Mouse (Mus musculus) CD8-positive naive resting alpha-beta T cell, adult 57 days (primary cell): Measurements from ENCODE around the gene Gm11562. TPM values are rescaled to one million over a fixed set of nuclear protein-coding genes. Genes with fewer than 3 reads are reported as not detected.

Experiments
- total RNA-seq: library from RNA; stranded (reverse); gene quantifications from one replicate; pipeline ENCODE4 v1.2.4, GENCODE M21; 2023

The Gm11562 gene
- not detected for total RNA-seq

DNA sequence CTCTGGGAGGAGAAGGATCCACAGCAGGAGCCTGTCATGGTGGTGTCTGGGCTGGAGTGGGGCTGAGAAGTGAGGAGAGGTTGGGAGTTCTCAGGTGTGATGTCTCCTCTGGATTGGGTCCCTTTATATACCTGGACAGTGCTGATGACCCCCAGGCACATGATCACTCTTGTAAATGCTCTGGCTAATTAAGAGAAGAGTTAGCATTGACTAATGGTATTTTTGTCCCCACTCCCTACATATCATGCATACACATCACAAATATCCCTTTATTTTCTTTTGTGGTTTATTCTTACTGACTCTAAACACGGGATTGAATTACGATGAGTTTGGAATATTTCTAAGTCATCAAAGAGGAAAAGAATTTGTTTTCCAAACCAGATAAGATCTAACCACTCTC is at the start of gene Gm11562:
Gm11562 (minus strand) TSS at position 101 of the 400 bp plus-strand sequence.

DNA sequence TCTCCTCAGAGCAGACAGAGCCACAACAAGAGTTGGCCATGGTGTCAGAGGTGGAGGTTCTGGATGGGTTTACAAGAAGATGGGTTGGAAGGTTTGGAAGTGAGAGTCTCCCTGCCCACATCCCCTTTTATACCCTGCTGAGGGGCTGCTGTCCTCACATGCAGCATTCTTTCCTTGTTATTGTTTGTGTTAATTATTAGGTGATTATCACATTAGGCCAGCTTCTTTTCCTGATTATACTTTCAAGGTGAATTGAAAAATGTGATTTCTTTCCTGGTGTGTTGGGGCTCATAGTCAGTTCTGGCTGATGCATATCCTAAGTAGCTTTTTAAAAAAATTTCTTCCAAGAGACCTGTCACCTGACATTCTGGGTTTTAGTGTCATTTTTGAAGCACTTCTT is 45.6 kb upstream of the Gm11562 start, which contains the start of gene Krtap4-6:
Krtap4-6 (minus strand) TSS at position 101 of the 400 bp plus-strand sequence.

DNA sequence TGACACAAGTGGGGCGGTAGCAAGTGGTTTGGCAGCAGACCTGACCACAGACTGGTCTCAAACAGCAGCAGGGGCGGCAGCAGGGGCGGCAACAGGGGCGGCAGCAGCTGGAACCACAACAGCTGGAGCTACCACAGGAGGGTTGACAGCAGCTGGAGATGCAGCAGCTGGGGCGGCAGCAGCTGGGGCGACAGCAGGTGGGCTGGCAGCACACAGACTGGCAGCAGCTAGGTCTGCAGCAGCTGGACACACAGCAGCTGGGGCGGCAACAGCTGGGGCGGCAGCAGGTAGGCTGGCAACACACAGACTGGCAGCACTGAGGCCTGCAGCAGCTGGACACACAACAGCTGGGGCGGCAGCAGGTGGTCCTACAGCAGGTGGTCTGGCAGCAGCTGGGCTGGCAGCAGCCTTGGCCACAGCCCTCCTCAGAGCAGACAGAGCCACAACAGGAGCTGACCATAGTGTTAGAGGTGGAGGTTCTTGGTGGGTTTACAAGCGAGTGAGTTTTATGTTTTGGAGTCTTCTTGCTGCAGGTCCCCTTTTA is 38.3 kb upstream of the Gm11562 start, which contains the start of gene Gm11563:
Gm11563 (minus strand) TSS at position 494 of the 544 bp plus-strand sequence.

DNA sequence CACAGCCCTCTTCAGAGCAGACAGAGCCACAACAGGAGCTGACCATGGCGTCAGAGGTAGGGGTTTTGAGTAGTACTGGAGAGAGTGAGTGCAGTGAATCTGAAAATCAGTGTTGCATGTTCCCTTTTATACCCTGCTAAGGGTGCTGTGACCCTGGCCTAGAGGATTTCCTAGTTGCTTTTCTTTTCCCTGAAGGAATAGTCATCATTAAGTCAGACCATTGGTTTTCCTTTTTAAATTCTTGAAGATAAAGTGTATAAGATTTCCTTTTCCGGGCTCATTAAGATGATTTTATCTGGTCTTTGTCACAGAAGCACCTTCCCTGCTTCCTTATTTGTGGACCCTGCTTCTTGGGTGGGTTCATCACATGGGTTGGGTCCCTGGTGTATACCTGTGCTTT is 29.9 kb upstream of the Gm11562 start, which contains the start of gene Gm11555:
Gm11555 (minus strand) TSS at position 101 of the 400 bp plus-strand sequence.

DNA sequence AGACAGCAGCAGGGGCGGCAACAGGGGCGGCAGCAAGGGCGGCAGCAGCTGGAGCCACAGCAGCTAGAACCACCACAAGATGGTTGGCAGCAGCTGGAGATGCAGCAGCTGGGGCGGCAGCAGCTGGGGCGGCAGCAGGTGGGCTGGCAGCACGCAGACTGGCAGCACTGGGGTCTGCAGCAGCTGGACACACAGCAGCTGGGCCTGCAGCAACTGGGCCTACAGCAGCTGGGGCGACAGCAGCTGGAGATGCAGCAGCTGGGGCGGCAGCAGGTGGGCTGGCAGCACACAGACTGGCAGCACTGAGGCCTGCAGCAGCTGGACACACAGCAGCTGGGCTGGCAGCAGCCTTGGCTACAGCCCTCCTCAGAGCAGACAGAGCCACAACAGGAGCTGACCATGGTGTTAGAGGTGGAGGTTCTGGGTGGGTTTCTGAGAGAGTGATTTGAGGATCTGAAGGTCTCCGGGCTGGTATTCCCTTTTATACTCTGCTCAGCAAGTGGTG is 23.5 kb upstream of the Gm11562 start, which contains the start of gene Krtap4-7:
Krtap4-7 (minus strand) TSS at position 455 of the 505 bp plus-strand sequence.

DNA sequence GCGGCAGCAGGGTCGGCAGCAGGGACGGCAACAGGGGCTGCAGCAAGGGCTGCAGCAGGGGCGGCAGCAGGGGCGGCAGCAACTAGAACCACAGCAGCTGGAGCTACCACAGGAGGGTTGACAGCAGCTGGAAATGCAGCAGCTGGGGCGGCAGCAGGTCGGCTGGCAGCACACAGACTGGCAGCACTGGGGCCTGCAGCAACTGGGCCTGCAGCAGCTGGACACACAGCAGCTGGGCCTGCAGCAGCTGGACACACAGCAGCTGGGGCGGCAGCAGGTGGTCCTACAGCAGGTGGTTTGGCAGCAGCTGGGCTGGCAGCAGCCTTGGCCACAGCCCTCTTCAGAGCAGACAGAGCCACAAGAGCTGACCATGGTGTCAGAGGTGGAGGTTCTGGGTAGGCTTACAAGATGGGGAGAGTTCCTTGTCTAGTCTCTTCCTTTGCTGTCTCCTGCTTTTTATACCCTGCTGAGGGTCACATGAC is 14.5 kb upstream of the Gm11562 start, which contains the start of gene Krtap4-2:
Krtap4-2 (minus strand) TSS at position 432 of the 482 bp plus-strand sequence.

DNA sequence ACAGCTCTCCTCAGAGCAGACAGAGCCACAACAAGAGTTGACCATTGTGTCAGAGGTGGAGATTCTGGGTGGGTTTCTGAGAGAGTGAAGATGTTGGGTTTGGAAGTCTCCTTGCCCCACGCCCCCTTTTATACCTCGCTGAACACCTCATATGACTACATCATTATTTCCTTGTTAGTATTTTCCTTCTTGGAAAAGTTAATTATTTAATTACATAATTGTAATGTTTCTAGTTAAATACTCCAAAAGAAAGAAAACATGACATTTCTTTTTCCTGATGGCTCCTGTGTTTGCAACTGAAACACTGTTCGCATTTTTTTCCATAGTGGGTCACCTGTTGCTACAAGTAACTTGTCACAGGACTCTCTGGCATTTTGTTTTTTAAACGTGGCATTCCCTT is 7.9 kb upstream of the Gm11562 start, which contains the start of gene Krtap4-1:
Krtap4-1 (minus strand) TSS at position 101 of the 400 bp plus-strand sequence.

DNA sequence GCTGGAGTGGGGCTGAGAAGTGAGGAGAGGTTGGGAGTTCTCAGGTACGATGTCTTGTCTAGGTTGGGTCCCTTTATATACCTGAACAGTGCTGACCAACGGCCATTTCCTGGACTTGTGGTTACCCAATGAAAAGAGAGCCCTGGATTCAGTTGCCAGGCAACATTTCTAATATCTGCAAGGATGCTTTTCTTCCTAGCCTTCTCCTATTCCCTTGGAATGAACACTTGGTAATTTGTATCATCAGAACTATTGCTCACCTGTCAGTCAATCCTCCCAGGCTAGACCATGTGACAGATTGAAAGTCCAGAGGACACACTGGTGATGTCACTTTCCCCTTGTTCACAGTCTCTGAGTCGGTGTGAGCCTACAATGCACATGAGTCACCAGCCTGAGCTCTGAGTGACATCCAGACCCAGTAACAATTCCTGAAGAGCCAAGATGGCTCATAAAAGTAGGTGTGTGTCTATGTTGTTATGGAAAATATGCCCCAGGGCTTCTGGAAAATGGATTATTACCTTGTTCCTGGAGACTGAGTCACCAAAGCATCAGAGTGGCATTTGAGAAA is 5.4 kb downstream of the Gm11562 start, which contains the start of gene Krtap2-4:
Krtap2-4 (minus strand) TSS at position 51 of the 568 bp plus-strand sequence.

DNA sequence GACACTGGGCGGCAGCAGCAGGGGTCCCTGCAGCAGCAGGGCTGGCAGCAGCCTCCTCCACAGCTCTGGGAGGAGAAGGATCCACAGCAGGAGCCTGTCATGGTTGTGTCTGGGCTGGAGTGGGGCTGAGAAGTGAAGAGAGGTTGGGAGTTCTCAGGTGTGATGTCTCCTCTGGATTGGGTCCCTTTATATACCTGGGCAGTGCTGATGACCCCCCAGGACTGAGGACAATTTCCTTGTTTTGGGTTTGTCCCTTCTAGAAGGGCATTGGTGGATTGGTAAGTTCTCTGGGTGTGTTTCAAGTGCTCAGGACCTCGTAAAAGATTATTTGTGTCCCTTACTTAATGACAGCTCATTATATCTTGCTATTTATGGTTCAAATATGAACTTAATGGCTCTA is 10.1 kb downstream of the Gm11562 start, which contains the start of gene Gm11937:
Gm11937 (minus strand) TSS at position 101 of the 400 bp plus-strand sequence.

DNA sequence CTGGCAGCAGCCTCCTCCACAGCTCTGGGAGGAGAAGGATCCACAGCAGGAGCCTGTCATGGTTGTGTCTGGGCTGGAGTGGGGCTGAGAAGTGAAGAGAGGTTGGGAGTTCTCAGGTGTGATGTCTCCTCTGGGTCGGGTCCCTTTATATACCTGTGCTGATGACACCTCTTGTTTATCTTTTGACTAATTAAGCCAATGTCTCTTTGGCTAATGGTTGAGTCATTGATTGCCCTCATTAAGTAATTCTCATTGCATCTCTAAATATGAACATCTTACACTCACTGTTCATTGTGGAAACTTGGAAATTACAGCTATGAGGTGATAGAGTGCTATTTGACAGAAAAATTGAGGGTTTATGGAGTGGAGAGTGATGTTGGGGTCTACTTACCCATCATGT is 17.0 kb downstream of the Gm11562 start, which contains the start of gene Gm11938:
Gm11938 (minus strand) TSS at position 101 of the 400 bp plus-strand sequence.

DNA sequence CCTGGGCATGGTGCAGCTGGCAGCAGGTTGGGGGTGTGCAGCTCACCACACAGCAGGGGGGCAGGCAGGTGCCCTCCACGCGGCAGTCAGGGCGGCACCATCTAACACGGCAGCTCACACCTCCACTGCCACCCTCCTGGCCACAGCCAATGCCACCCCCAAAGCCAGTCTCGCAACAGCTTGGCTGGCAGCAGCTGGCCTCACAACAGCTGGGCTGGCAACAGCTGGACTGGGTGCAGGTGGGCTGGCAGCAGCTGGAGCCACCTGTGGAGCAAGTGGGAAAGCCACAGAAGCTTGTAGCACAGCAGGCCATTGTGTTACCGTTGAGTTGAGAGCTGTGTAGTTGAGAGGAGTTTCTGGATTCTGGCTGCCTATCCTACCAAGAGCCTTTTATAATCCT is 22.5 kb downstream of the Gm11562 start, which contains the start of gene Krtap9-3:
Krtap9-3 (minus strand) TSS at position 364 of the 400 bp plus-strand sequence.

DNA sequence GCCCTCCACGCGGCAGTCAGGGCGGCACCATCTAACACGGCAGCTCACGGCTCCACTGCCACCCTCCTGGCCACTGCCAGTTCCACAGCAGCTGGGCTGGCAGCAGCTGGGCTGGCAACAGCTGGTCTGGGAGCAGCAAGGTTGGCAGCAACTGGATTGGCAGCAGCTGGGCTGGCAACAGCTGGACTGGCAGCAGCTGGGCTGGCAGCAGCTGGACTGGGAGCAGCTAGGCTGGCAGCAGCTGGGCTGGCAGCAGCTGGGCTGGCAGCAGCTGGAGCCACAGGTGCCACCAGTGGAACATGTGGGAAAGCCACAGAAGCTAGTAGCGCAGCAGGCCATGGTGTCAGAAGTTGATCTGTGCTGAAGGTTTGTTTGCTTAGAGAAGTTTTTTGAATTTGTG is 29.3 kb downstream of the Gm11562 start, which contains the start of gene Krtap1-3:
Krtap1-3 (minus strand) TSS at position 359 of the 400 bp plus-strand sequence.

DNA sequence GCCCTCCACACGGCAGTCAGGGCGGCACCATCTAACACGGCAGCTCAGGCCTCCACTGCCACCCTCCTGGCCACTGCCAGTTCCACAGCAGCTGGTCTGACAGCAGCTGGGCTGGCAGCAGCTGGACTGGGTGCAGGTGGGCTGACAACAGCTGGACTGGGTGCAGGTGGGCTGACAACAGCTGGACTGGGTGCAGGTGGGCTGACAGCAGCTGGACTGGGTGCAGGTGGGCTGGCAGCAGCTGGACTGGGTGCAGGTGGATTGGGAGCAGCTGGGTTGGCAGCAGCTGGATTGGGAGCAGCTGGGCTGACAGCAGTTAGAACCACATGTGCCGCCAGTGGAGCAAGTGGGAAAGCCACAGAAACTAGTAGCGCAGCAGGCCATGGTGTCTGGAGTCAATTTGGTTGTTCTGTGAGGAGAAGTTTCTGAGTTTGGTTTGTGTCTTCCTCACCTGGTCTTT is 37.0 kb downstream of the Gm11562 start, which contains the start of gene Krtap1-4:
Krtap1-4 (minus strand) TSS at position 410 of the 460 bp plus-strand sequence.

DNA sequence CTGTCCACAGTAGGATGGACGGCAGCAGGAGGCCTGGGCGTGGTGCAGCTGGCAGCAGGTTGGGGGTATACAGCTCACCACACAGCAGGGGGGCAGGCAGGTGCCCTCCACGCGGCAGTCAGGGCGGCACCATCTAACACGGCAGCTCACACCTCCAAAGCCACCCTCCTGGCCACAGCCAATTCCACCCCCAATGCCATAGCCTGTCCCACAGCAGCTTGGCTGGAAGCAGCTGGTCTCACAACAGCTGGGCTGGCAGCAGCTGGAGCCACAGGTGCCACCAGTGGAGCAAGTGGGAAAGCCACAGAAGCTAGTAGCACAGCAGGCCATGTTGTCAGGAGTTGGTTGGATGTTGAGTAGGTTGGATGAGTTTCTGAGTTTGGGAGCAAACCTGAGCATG is 39.6 kb downstream of the Gm11562 start, which contains the start of gene Krtap1-5:
Krtap1-5 (minus strand) TSS at position 381 of the 400 bp plus-strand sequence.

Other genes starting within 250 kb of the Gm11562 start
- gene Krt28, start 245.5 kb downstream of the Gm11562 start, total RNA-seq, result not detected
- gene Krt10, start 231.1 kb downstream of the Gm11562 start, total RNA-seq, result 1.4 TPM
- not detected for gene Krt12, start 198.2 kb downstream of the Gm11562 start, total RNA-seq
- not detected for gene Krt20, start 182.3 kb downstream of the Gm11562 start, total RNA-seq
- not detected for gene Krt23, start 127.3 kb downstream of the Gm11562 start, total RNA-seq
- not detected for gene Krt39, start 99.1 kb downstream of the Gm11562 start, total RNA-seq
- gene Krt40, start 77.3 kb downstream of the Gm11562 start, total RNA-seq, result not detected
- gene Krtap3-3, start 69.6 kb downstream of the Gm11562 start, total RNA-seq, result not detected
- gene Krtap3-2, start 63.6 kb downstream of the Gm11562 start, total RNA-seq, result not detected
- not detected for gene Gm11939, start 61.0 kb downstream of the Gm11562 start, total RNA-seq
- gene Krtap3-1, start 53.8 kb downstream of the Gm11562 start, total RNA-seq, result not detected
- not detected for gene Krtap1-5, start 39.4 kb downstream of the Gm11562 start, total RNA-seq
- not detected for gene Krtap1-4, start 36.8 kb downstream of the Gm11562 start, total RNA-seq
- gene Krtap1-3, start 29.1 kb downstream of the Gm11562 start, total RNA-seq, result not detected
- gene Krtap9-3, start 22.3 kb downstream of the Gm11562 start, total RNA-seq, result not detected
- gene Gm11938, start 17.1 kb downstream of the Gm11562 start, total RNA-seq, result not detected
- not detected for gene Gm11937, start 10.2 kb downstream of the Gm11562 start, total RNA-seq
- gene Krtap2-4, start 5.6 kb downstream of the Gm11562 start, total RNA-seq, result not detected
- gene Krtap4-1, start 7.8 kb upstream of the Gm11562 start, total RNA-seq, result not detected
- gene Krtap4-2, start 14.6 kb upstream of the Gm11562 start, total RNA-seq, result not detected
- gene Krtap4-7, start 23.7 kb upstream of the Gm11562 start, total RNA-seq, result not detected
- gene Gm11555, start 29.8 kb upstream of the Gm11562 start, total RNA-seq, result not detected
- not detected for gene Gm11563, start 38.5 kb upstream of the Gm11562 start, total RNA-seq
- not detected for gene Krtap4-6, start 45.5 kb upstream of the Gm11562 start, total RNA-seq
- gene Gm14190, start 70.3 kb upstream of the Gm11562 start, total RNA-seq, result not detected
- not detected for gene Gm14180, start 113.9 kb upstream of the Gm11562 start, total RNA-seq
- not detected for gene Gm11595, start 152.5 kb upstream of the Gm11562 start, total RNA-seq
- not detected for gene Krtap4-8, start 160.3 kb upstream of the Gm11562 start, total RNA-seq
- gene Krtap4-9, start 164.8 kb upstream of the Gm11562 start, total RNA-seq, result not detected
- not detected for gene Gm11596, start 173.0 kb upstream of the Gm11562 start, total RNA-seq
- gene Gm11569, start 178.5 kb upstream of the Gm11562 start, total RNA-seq, result not detected
- gene Gm11554, start 184.0 kb upstream of the Gm11562 start, total RNA-seq, result not detected
- gene Krtap4-13, start 189.5 kb upstream of the Gm11562 start, total RNA-seq, result not detected
- not detected for gene Gm11564, start 195.2 kb upstream of the Gm11562 start, total RNA-seq
- gene 2300003K06Rik, start 217.6 kb upstream of the Gm11562 start, total RNA-seq, result not detected
- gene Krtap4-16, start 231.2 kb upstream of the Gm11562 start, total RNA-seq, result not detected
- gene Gm11568, start 237.5 kb upstream of the Gm11562 start, total RNA-seq, result not detected
- not detected for gene Gm11559, start 244.0 kb upstream of the Gm11562 start, total RNA-seq